Comparison of ENCODE assay signal across 10 mouse cellular contexts in genomic region chr17:79454526-79454925, GRCm38 (mm10).
DNase-seq lines count a peak whose midpoint lies in the region; ATAC-seq and TF ChIP-seq lines count a peak whose summit lies in the region.
"Had no signal": no experiment of that assay in that cellular context is flagged by ENCODE, and none has a peak within 500 bp of the region (broad histone marks: within the 10 kb centered on the region; RNA-seq: fewer than 3 reads in every experiment).

No protein-coding gene starts in this region.

- no peaks in the 10 kb centered on the region for H3K36me3 ChIP-seq in heart, postnatal 0 days (replicated peaks; ENCODE audit: control insufficient read depth, insufficient read depth, low read length)
- no peaks in the 10 kb centered on the region for H3K36me3 ChIP-seq in embryonic facial prominence, embryonic 10.5 days (replicated peaks)
- no peaks in the 10 kb centered on the region for H3K36me3 ChIP-seq in limb, embryonic 12.5 days

- H3K4me1 ChIP-seq in heart, postnatal 0 days (ENCODE audit: control insufficient read depth, insufficient read depth) = peaks cover 5% of the 10 kb centered on the region; the same call in 1 of the 2 replicates
- H3K4me1 ChIP-seq in embryonic facial prominence, embryonic 10.5 days = peaks cover 42% of the 10 kb centered on the region
- H3K4me1 ChIP-seq in limb, embryonic 12.5 days (replicated peaks) = peaks cover 40% of the 10 kb centered on the region

- 45% methylated on average over 5 of the region's 5 CpGs for WGBS in heart, postnatal 0 days
- WGBS in embryonic facial prominence, embryonic 10.5 days = 17% methylated on average over 5 of the region's 5 CpGs
- WGBS in limb, embryonic 12.5 days = 29% methylated on average over 5 of the region's 5 CpGs

- no peak for TF ChIP-seq EP300 in heart, postnatal 0 days (IDR thresholded peaks at IDR 0.05; ENCODE audit: low read depth)

- H3K9me3 ChIP-seq in heart, postnatal 0 days (replicated peaks; ENCODE audit: control insufficient read depth, low read length) = no peaks in the 10 kb centered on the region
- no peaks in the 10 kb centered on the region for H3K9me3 ChIP-seq in embryonic facial prominence, embryonic 10.5 days
- H3K9me3 ChIP-seq in limb, embryonic 12.5 days = no peaks in the 10 kb centered on the region

- H3K27me3 ChIP-seq in heart, postnatal 0 days (ENCODE audit: control insufficient read depth, insufficient read depth, low read length) = no peaks in the 10 kb centered on the region
- H3K27me3 ChIP-seq in embryonic facial prominence, embryonic 10.5 days (replicated peaks; ENCODE audit: low read depth, poor library complexity, severe bottlenecking) = no peaks in the 10 kb centered on the region
- no peaks in the 10 kb centered on the region for H3K27me3 ChIP-seq in limb, embryonic 12.5 days

- no peak overlapping the region for H3K4me3 ChIP-seq in heart, postnatal 0 days (ENCODE audit: low read depth, low read length)
- no peak overlapping the region for H3K4me3 ChIP-seq in embryonic facial prominence, embryonic 10.5 days
- H3K4me3 ChIP-seq in limb, embryonic 12.5 days (replicated peaks) = no peak overlapping the region
- H3K4me3 ChIP-seq: myocyte had no signal

- no peak for TF ChIP-seq CTCF in heart, postnatal 0 days (IDR thresholded peaks at IDR 0.05; ENCODE audit: low read depth)

- no peak overlapping the region for H3K4me2 ChIP-seq in heart, postnatal 0 days (ENCODE audit: low read depth, low read length)
- no peak overlapping the region for H3K4me2 ChIP-seq in limb, embryonic 12.5 days

- peak; percentile 20 for DNase-seq in heart, postnatal 0 days (ENCODE audit: low spot score)
- DNase-seq in heart, adult 8-10 months (ENCODE audit: low spot score) = no peak
- DNase-seq in A20 (ENCODE audit: low read depth, low spot score) = peak; percentile 13
- peak; percentile 35 for DNase-seq in embryonic facial prominence, embryonic 10.5 days (ENCODE audit: low spot score)
- no peak for DNase-seq in urinary bladder, postnatal 4 days (ENCODE audit: low spot score in 2 of 2)
- no peak for DNase-seq in right cerebral cortex, postnatal 10 days (ENCODE audit: low spot score in 2 of 2)
- no peak for DNase-seq in layer of hippocampus, adult 11-12 months (ENCODE audit: low spot score)
- DNase-seq: spleen, adult 18-20 months had no signal

- ATAC-seq in heart, postnatal 0 days (ENCODE audit: insufficient read depth, low read depth) = no peak
- ATAC-seq in limb, embryonic 12.5 days (ENCODE audit: insufficient number of reproducible peaks, insufficient read depth, low FRiP score, low TSS enrichment, low read depth) = peak; percentile 56; the same call in 1 of the 2 replicates

- no peak overlapping the region for H3K9ac ChIP-seq in heart, postnatal 0 days (replicated peaks; ENCODE audit: low read depth, low read length)
- no peak overlapping the region for H3K9ac ChIP-seq in limb, embryonic 12.5 days (replicated peaks)

- no peak overlapping the region; the same call in 1 of the 2 replicates for H3K27ac ChIP-seq in heart, postnatal 0 days (ENCODE audit: low read depth)
- peak overlapping the region; percentile 67 for H3K27ac ChIP-seq in embryonic facial prominence, embryonic 10.5 days (replicated peaks)
- H3K27ac ChIP-seq in limb, embryonic 12.5 days = peak overlapping the region; percentile 72

Comparison
In these comparisons a context has a peak if more than half of its experiments do, and no peak if none do; other contexts are left out.
1. DNase-seq: peak in heart, postnatal 0 days (single experiment), A20 (single experiment) and embryonic facial prominence, embryonic 10.5 days (single experiment); none in heart, adult 8-10 months (single experiment), urinary bladder, postnatal 4 days (0 of 2), right cerebral cortex, postnatal 10 days (0 of 2) and layer of hippocampus, adult 11-12 months (single experiment).